Mouse (Mus musculus) liver, embryonic 11.5 days (tissue): ENCODE measurements around the gene Mpdz. TPM values are rescaled to one million over a fixed set of nuclear protein-coding genes. Genes with fewer than 3 reads are reported as not detected.

Experiments used
- ATAC-seq: fragments of 200-750 bp; cut with Nextera tagmentation; replicated peaks from 2 replicates; pipeline ENCODE4 v1.8.0; 2017; ENCODE audit warnings: moderate number of reproducible peaks, mild to moderate bottlenecking, moderate TSS enrichment, moderate library complexity; ENCODE audit not compliant: low FRiP score
- DNase-seq: peaks from one replicate; pipeline ENCODE4 v3.0.0-alpha.2; 2017; ENCODE audit warnings: low spot score
- H3K27ac ChIP-seq: fragments of 300-500 bp; sonication (generic); 2 replicates; pipeline ENCODE4 v1.5.1; 2014; ENCODE audit warnings: mild to moderate bottlenecking, low read depth, low read length, control low read depth
- H3K27me3 ChIP-seq: fragments of 300-500 bp; sonication (generic); replicated peaks from 2 replicates; pipeline ENCODE4 v1.6.1; 2014; ENCODE audit warnings: low read length, mixed read lengths; ENCODE audit not compliant: control insufficient read depth, insufficient read depth
- H3K36me3 ChIP-seq: fragments of 300-500 bp; sonication (generic); 2 replicates; pipeline ENCODE4 v1.6.1; 2014; ENCODE audit warnings: mild to moderate bottlenecking, low read length, moderate library complexity, mixed read lengths; ENCODE audit not compliant: control insufficient read depth, insufficient read depth
- H3K4me1 ChIP-seq: fragments of 300-500 bp; sonication (generic); replicated peaks from 2 replicates; pipeline ENCODE4 v1.6.1; 2014; ENCODE audit warnings: low read length, mixed read lengths; ENCODE audit not compliant: control insufficient read depth, insufficient read depth
- H3K4me2 ChIP-seq: fragments of 300-500 bp; sonication (generic); 2 replicates; pipeline ENCODE4 v1.6.1; 2014; ENCODE audit warnings: mild to moderate bottlenecking, control low read depth, moderate library complexity
- H3K4me3 ChIP-seq: fragments of 300-500 bp; sonication (generic); 2 replicates; pipeline ENCODE4 v1.5.1; 2014; ENCODE audit warnings: low read depth, low read length, control low read depth
- H3K9ac ChIP-seq: fragments of 300-500 bp; sonication (generic); 2 replicates; pipeline ENCODE4 v1.6.1; 2014; ENCODE audit warnings: low read depth, low read length, control low read depth
- H3K9me3 ChIP-seq: fragments of 300-500 bp; sonication (generic); 2 replicates; pipeline ENCODE4 v1.6.1; 2016; ENCODE audit warnings: low read length, inconsistent platforms, mixed read lengths; ENCODE audit not compliant: control insufficient read depth
- WGBS: fragments of 180-500 bp; shearing (Covaris S2); extraction: QIAGEN DNeasy Blood & Tissue Kit; methylation state at CpG from one replicate; pipeline ENCODE4 v1.1.7; 2014; 5-methylcytosine and 5-hydroxymethylcytosine counted together
- polyA plus RNA-seq: library from polyadenylated mRNA; unstranded; fragments of >200 nt; fragmentation: Nextera tagmentation; extraction: Ambion mirVana; gene quantifications from 2 replicates; pipeline ENCODE4 v1.2.1, GENCODE M21; 2014

The Mpdz gene
- polyA plus RNA-seq, 1 experiment from 2014 or later, result 13.3 TPM

GRCm38 (mm10) chr4:81458921-81459320 is 16.3 kb upstream of the Mpdz start:
- H3K4me1 ChIP-seq, result no peaks in the 10 kb centered on the region
- H3K36me3 ChIP-seq, result no peaks in the 10 kb centered on the region
- H3K27me3 ChIP-seq, result no peaks in the 10 kb centered on the region
- DNase-seq, result no peak
- ATAC-seq, result no peak
- no peak overlapping the region for H3K4me3 ChIP-seq
- no peaks in the 10 kb centered on the region for H3K9me3 ChIP-seq
- no peak overlapping the region for H3K27ac ChIP-seq
- H3K9ac ChIP-seq, result no peak overlapping the region
- no peak overlapping the region for H3K4me2 ChIP-seq
- 82% methylated on average over 1 of the region's 1 CpGs for WGBS

- H3K27ac ChIP-seq, result no peak overlapping the region
- DNase-seq (no peak), ATAC-seq (no peak)
- H3K4me1 ChIP-seq, result no peaks in the 10 kb centered on the region
- no peaks in the 10 kb centered on the region for H3K27me3 ChIP-seq
- H3K4me3 ChIP-seq, result no peak overlapping the region
- no peaks in the 10 kb centered on the region for H3K36me3 ChIP-seq
- H3K9ac ChIP-seq, result no peak overlapping the region
- no peaks in the 10 kb centered on the region for H3K9me3 ChIP-seq
- 84% methylated on average over 3 of the region's 3 CpGs for WGBS
- no peak overlapping the region for H3K4me2 ChIP-seq
Observed at GRCm38 (mm10) chr4:81453806-81454205, 11.2 kb upstream of the Mpdz start.

GRCm38 (mm10) chr4:81452183-81452582 is 9.6 kb upstream of the Mpdz start:
- DNase-seq (no peak), ATAC-seq (no peak)
- Histone ChIP-seq H3K27ac (no peak overlapping the region), H3K27me3 (no peaks in the 10 kb centered on the region), H3K4me1 (no peaks in the 10 kb centered on the region), H3K4me2 (no peak overlapping the region), H3K4me3 (no peak overlapping the region), H3K36me3 (no peaks in the 10 kb centered on the region), H3K9ac (no peak overlapping the region), H3K9me3 (no peaks in the 10 kb centered on the region)
- 44% methylated on average over 2 of the region's 2 CpGs for WGBS

GRCm38 (mm10) chr4:81449413-81449812 is 6.8 kb upstream of the Mpdz start:
- no peaks in the 10 kb centered on the region for H3K4me1 ChIP-seq
- H3K36me3 ChIP-seq, result no peaks in the 10 kb centered on the region
- 78% methylated on average over 4 of the region's 4 CpGs for WGBS
- H3K4me3 ChIP-seq, result no peak overlapping the region
- DNase-seq (no peak), ATAC-seq (no peak)
- no peak overlapping the region for H3K4me2 ChIP-seq
- no peak overlapping the region for H3K9ac ChIP-seq
- H3K27me3 ChIP-seq, result no peaks in the 10 kb centered on the region
- no peaks in the 10 kb centered on the region for H3K9me3 ChIP-seq
- no peak overlapping the region for H3K27ac ChIP-seq

GRCm38 (mm10) chr4:81443566-81443965 is 951 bp upstream of the Mpdz start:
- Histone ChIP-seq H3K9ac (no peak overlapping the region), H3K4me3 (no peak overlapping the region), H3K4me2 (no peak overlapping the region), H3K27ac (no peak overlapping the region), H3K4me1 (no peaks in the 10 kb centered on the region), H3K27me3 (no peaks in the 10 kb centered on the region), H3K9me3 (no peaks in the 10 kb centered on the region), H3K36me3 (no peaks in the 10 kb centered on the region)
- 81% methylated on average over 5 of the region's 5 CpGs for whole genome bisulfite sequencing
- ATAC-seq (no peak), DNase-seq (no peak)

GRCm38 (mm10) chr4:81433961-81434360 is 8.7 kb downstream of the Mpdz start:
- WGBS, result 84% methylated on average over 3 of the region's 3 CpGs
- ATAC-seq, result no peak

GRCm38 (mm10) chr4:81430826-81431225 is 11.8 kb downstream of the Mpdz start:
- Histone ChIP-seq H3K27ac (no peak overlapping the region), H3K9me3 (no peaks in the 10 kb centered on the region), H3K9ac (no peak overlapping the region), H3K36me3 (no peaks in the 10 kb centered on the region), H3K4me2 (no peak overlapping the region), H3K4me3 (no peak overlapping the region), H3K4me1 (no peaks in the 10 kb centered on the region), H3K27me3 (no peaks in the 10 kb centered on the region)
- WGBS, result 90% methylated on average over 4 of the region's 4 CpGs
- DNase-seq (no peak), ATAC-seq (no peak)

More at GRCm38 (mm10) chr4:81433961-81434360, 8.7 kb downstream of the Mpdz start:
- Histone ChIP-seq H3K4me1 (no peaks in the 10 kb centered on the region), H3K27ac (no peak overlapping the region), H3K4me3 (no peak overlapping the region), H3K9ac (no peak overlapping the region), H3K27me3 (no peaks in the 10 kb centered on the region), H3K4me2 (no peak overlapping the region), H3K36me3 (no peaks in the 10 kb centered on the region), H3K9me3 (no peaks in the 10 kb centered on the region)
- no peak for DNase-seq

GRCm38 (mm10) chr4:81430105-81430504 is 12.5 kb downstream of the Mpdz start:
- ATAC-seq, result no peak
- no peak overlapping the region for H3K9ac ChIP-seq
- H3K27me3 ChIP-seq, result no peaks in the 10 kb centered on the region
- no peak for DNase-seq
- no peaks in the 10 kb centered on the region for H3K4me1 ChIP-seq
- H3K36me3 ChIP-seq, result no peaks in the 10 kb centered on the region
- H3K27ac ChIP-seq, result no peak overlapping the region
- H3K4me3 ChIP-seq, result no peak overlapping the region
- H3K9me3 ChIP-seq, result no peaks in the 10 kb centered on the region
- WGBS, result 82% methylated on average over 3 of the region's 3 CpGs
- H3K4me2 ChIP-seq, result no peak overlapping the region

GRCm38 (mm10) chr4:81429670-81430069 is 12.9 kb downstream of the Mpdz start:
- H3K4me2 ChIP-seq, result no peak overlapping the region
- no peak for DNase-seq
- H3K4me3 ChIP-seq, result no peak overlapping the region
- H3K36me3 ChIP-seq, result no peaks in the 10 kb centered on the region
- ATAC-seq, result no peak
- 72% methylated on average over 2 of the region's 2 CpGs for WGBS
- no peak overlapping the region for H3K9ac ChIP-seq
- no peaks in the 10 kb centered on the region for H3K27me3 ChIP-seq
- H3K27ac ChIP-seq, result no peak overlapping the region
- H3K4me1 ChIP-seq, result no peaks in the 10 kb centered on the region
- H3K9me3 ChIP-seq, result no peaks in the 10 kb centered on the region
